Mouse (Mus musculus) hindbrain, embryonic 15.5 days (tissue): ENCODE results near the gene Sema4d. TPM values are rescaled to one million over a fixed set of nuclear protein-coding genes. Genes with fewer than 3 reads are reported as not detected.

Source experiments
- ATAC-seq: fragments of 200-750 bp; cut with Nextera tagmentation; 2 replicates; pipeline ENCODE4 v1.8.0; 2017; ENCODE audit warnings: low read depth, moderate number of reproducible peaks, moderate TSS enrichment; ENCODE audit not compliant: low FRiP score
- H3K27ac ChIP-seq: fragments of 300-500 bp; sonication (generic); replicated peaks from 2 replicates; pipeline ENCODE4 v1.5.1; 2015; ENCODE audit warnings: mild to moderate bottlenecking, inconsistent platforms
- H3K27me3 ChIP-seq: fragments of 300-500 bp; sonication (generic); 2 replicates; pipeline ENCODE4 v1.6.1; 2015; ENCODE audit warnings: control low read depth, inconsistent platforms
- H3K36me3 ChIP-seq: fragments of 300-500 bp; sonication (generic); 2 replicates; pipeline ENCODE4 v1.6.1; 2015; ENCODE audit warnings: control low read depth, inconsistent platforms
- H3K4me1 ChIP-seq: fragments of 300-500 bp; sonication (generic); replicated peaks from 2 replicates; pipeline ENCODE4 v1.6.1; 2015; ENCODE audit warnings: control low read depth, inconsistent platforms
- H3K4me2 ChIP-seq: fragments of 300-500 bp; sonication (generic); 2 replicates; pipeline ENCODE4 v1.6.1; 2015; ENCODE audit warnings: moderate library complexity, mild to moderate bottlenecking, inconsistent platforms
- H3K4me3 ChIP-seq: fragments of 300-500 bp; sonication (generic); 2 replicates; pipeline ENCODE4 v1.5.1; 2015; ENCODE audit warnings: mild to moderate bottlenecking, inconsistent platforms
- H3K9ac ChIP-seq: fragments of 300-500 bp; sonication (generic); 2 replicates; pipeline ENCODE4 v1.6.1; 2015; ENCODE audit warnings: inconsistent platforms
- H3K9me3 ChIP-seq: fragments of 300-500 bp; sonication (generic); 2 replicates; pipeline ENCODE4 v1.6.1; 2016; ENCODE audit warnings: control low read depth, inconsistent platforms
- WGBS: fragments of 180-500 bp; shearing (Covaris S2); methylation state at CpG from one replicate; pipeline ENCODE4 v1.1.7; 2015; 5-methylcytosine and 5-hydroxymethylcytosine counted together
- polyA plus RNA-seq: library from polyadenylated mRNA; unstranded; fragments of >200 nt; fragmentation: Nextera tagmentation; extraction: Ambion mirVana; gene quantifications from 2 replicates; pipeline ENCODE4 v1.2.1, GENCODE M21; 2015

The Sema4d gene
- polyA plus RNA-seq, 1 experiment from 2014 or later = 14.8 TPM

- Histone ChIP-seq H3K27ac (no peak overlapping the region), H3K9me3 (no peaks in the 10 kb centered on the region), H3K27me3 (no peaks in the 10 kb centered on the region), H3K36me3 (peaks cover 24% of the 10 kb centered on the region), H3K4me3 (no peak overlapping the region), H3K9ac (no peak overlapping the region), H3K4me2 (no peak overlapping the region), H3K4me1 (no peaks in the 10 kb centered on the region)
- WGBS = 82% methylated on average over 5 of the region's 5 CpGs
- no peak for ATAC-seq
These were observed 89.7 kb downstream of the Sema4d start for GRCm38 (mm10) chr13:51703893-51704292.

- no peak for ATAC-seq
- 90% methylated on average over 3 of the region's 3 CpGs for WGBS
- no peaks in the 10 kb centered on the region for H3K9me3 ChIP-seq
These were observed 95.2 kb downstream of the Sema4d start for GRCm38 (mm10) chr13:51698318-51698717.

GRCm38 (mm10) chr13:51697897-51698296 is 95.7 kb downstream of the Sema4d start:
- no peak overlapping the region for H3K9ac ChIP-seq
- 79% methylated on average over 4 of the region's 4 CpGs for WGBS
- no peak overlapping the region for H3K4me3 ChIP-seq
- H3K9me3 ChIP-seq = no peaks in the 10 kb centered on the region
- H3K36me3 ChIP-seq = peaks cover 20% of the 10 kb centered on the region
- no peak overlapping the region for H3K4me2 ChIP-seq
- H3K27me3 ChIP-seq = no peaks in the 10 kb centered on the region
- no peaks in the 10 kb centered on the region for H3K4me1 ChIP-seq
- no peak for ATAC-seq
- no peak overlapping the region for H3K27ac ChIP-seq

More at GRCm38 (mm10) chr13:51698318-51698717, 95.2 kb downstream of the Sema4d start:
- Histone ChIP-seq H3K4me2 (no peak overlapping the region), H3K4me3 (no peak overlapping the region), H3K4me1 (no peaks in the 10 kb centered on the region), H3K9ac (no peak overlapping the region), H3K27ac (no peak overlapping the region), H3K36me3 (peaks cover 23% of the 10 kb centered on the region), H3K27me3 (no peaks in the 10 kb centered on the region)

- WGBS = 88% methylated on average over 6 of the region's 6 CpGs
- no peaks in the 10 kb centered on the region for H3K9me3 ChIP-seq
These were observed 96.1 kb downstream of the Sema4d start for GRCm38 (mm10) chr13:51697455-51697854.

GRCm38 (mm10) chr13:51696481-51696880 is 97.1 kb downstream of the Sema4d start:
- Histone ChIP-seq H3K27me3 (no peaks in the 10 kb centered on the region), H3K9ac (no peak overlapping the region), H3K27ac (no peak overlapping the region), H3K36me3 (peaks cover 16% of the 10 kb centered on the region), H3K4me2 (no peak overlapping the region), H3K9me3 (no peaks in the 10 kb centered on the region), H3K4me3 (no peak overlapping the region), H3K4me1 (no peaks in the 10 kb centered on the region)
- ATAC-seq = no peak

More at GRCm38 (mm10) chr13:51697455-51697854, 96.1 kb downstream of the Sema4d start:
- peaks cover 18% of the 10 kb centered on the region for H3K36me3 ChIP-seq
- no peak for ATAC-seq
- H3K4me1 ChIP-seq = no peaks in the 10 kb centered on the region
- no peak overlapping the region for H3K4me3 ChIP-seq
- H3K27ac ChIP-seq = no peak overlapping the region
- H3K4me2 ChIP-seq = no peak overlapping the region
- no peaks in the 10 kb centered on the region for H3K27me3 ChIP-seq
- H3K9ac ChIP-seq = no peak overlapping the region

- no peak for ATAC-seq
- H3K4me2 ChIP-seq = no peak overlapping the region
- H3K4me3 ChIP-seq = no peak overlapping the region
- H3K27me3 ChIP-seq = no peaks in the 10 kb centered on the region
- no peaks in the 10 kb centered on the region for H3K9me3 ChIP-seq
- no peak overlapping the region for H3K9ac ChIP-seq
- peaks cover 44% of the 10 kb centered on the region for H3K36me3 ChIP-seq
- no peak overlapping the region for H3K27ac ChIP-seq
- 54% methylated on average over 3 of the region's 3 CpGs for WGBS
- no peaks in the 10 kb centered on the region for H3K4me1 ChIP-seq
These were observed 104.9 kb downstream of the Sema4d start for GRCm38 (mm10) chr13:51688688-51689087.

GRCm38 (mm10) chr13:51686966-51687365 is 106.6 kb downstream of the Sema4d start:
- no peak overlapping the region for H3K4me3 ChIP-seq
- ATAC-seq = no peak
- no peaks in the 10 kb centered on the region for H3K9me3 ChIP-seq
- no peaks in the 10 kb centered on the region for H3K4me1 ChIP-seq
- no peak overlapping the region for H3K4me2 ChIP-seq
- H3K27me3 ChIP-seq = no peaks in the 10 kb centered on the region
- H3K36me3 ChIP-seq = peaks cover 58% of the 10 kb centered on the region
- no peak overlapping the region for H3K9ac ChIP-seq
- no peak overlapping the region for H3K27ac ChIP-seq
- 97% methylated on average over 5 of the region's 5 CpGs for WGBS

- no peak overlapping the region for H3K9ac ChIP-seq
- H3K9me3 ChIP-seq = no peaks in the 10 kb centered on the region
- no peak overlapping the region for H3K27ac ChIP-seq
- whole genome bisulfite sequencing = 91% methylated on average over 7 of the region's 7 CpGs
- no peaks in the 10 kb centered on the region for H3K4me1 ChIP-seq
- peaks cover 73% of the 10 kb centered on the region for H3K36me3 ChIP-seq
- ATAC-seq = no peak
- no peak overlapping the region for H3K4me2 ChIP-seq
- no peak overlapping the region for H3K4me3 ChIP-seq
- no peaks in the 10 kb centered on the region for H3K27me3 ChIP-seq
These were observed 108.1 kb downstream of the Sema4d start for GRCm38 (mm10) chr13:51685290-51685966.

GRCm38 (mm10) chr13:51681634-51682033 is 111.9 kb downstream of the Sema4d start:
- no peak overlapping the region for H3K27ac ChIP-seq
- H3K4me2 ChIP-seq = no peak overlapping the region
- no peak for ATAC-seq
- H3K36me3 ChIP-seq = peaks cover 89% of the 10 kb centered on the region
- no peak overlapping the region for H3K9ac ChIP-seq
- H3K4me3 ChIP-seq = no peak overlapping the region
- no peaks in the 10 kb centered on the region for H3K4me1 ChIP-seq
- 91% methylated on average over 8 of the region's 8 CpGs for WGBS
- H3K9me3 ChIP-seq = no peaks in the 10 kb centered on the region
- no peaks in the 10 kb centered on the region for H3K27me3 ChIP-seq

GRCm38 (mm10) chr13:51681076-51681475 is 112.5 kb downstream of the Sema4d start:
- H3K36me3 ChIP-seq = peaks cover 91% of the 10 kb centered on the region
- H3K4me3 ChIP-seq = no peak overlapping the region
- no peak for ATAC-seq
- no peaks in the 10 kb centered on the region for H3K4me1 ChIP-seq
- H3K27me3 ChIP-seq = no peaks in the 10 kb centered on the region
- H3K9ac ChIP-seq = no peak overlapping the region
- 86% methylated on average over 5 of the region's 5 CpGs for WGBS
- H3K9me3 ChIP-seq = no peaks in the 10 kb centered on the region
- no peak overlapping the region for H3K27ac ChIP-seq
- H3K4me2 ChIP-seq = no peak overlapping the region

GRCm38 (mm10) chr13:51679332-51679731 is 114.2 kb downstream of the Sema4d start:
- H3K9ac ChIP-seq = no peak overlapping the region
- H3K36me3 ChIP-seq = peaks cover 88% of the 10 kb centered on the region
- H3K4me2 ChIP-seq = no peak overlapping the region
- no peaks in the 10 kb centered on the region for H3K4me1 ChIP-seq
- 81% methylated on average over 4 of the region's 4 CpGs for WGBS
- H3K27ac ChIP-seq = no peak overlapping the region
- no peak for ATAC-seq
- no peaks in the 10 kb centered on the region for H3K9me3 ChIP-seq
- H3K27me3 ChIP-seq = no peaks in the 10 kb centered on the region
- H3K4me3 ChIP-seq = no peak overlapping the region

- WGBS = 95% methylated on average over 6 of the region's 6 CpGs
- Histone ChIP-seq H3K4me2 (no peak overlapping the region), H3K36me3 (peaks cover 90% of the 10 kb centered on the region), H3K27me3 (no peaks in the 10 kb centered on the region), H3K4me3 (no peak overlapping the region), H3K9me3 (no peaks in the 10 kb centered on the region), H3K9ac (no peak overlapping the region), H3K27ac (no peak overlapping the region), H3K4me1 (no peaks in the 10 kb centered on the region)
- ATAC-seq = no peak
These were observed 114.9 kb downstream of the Sema4d start for GRCm38 (mm10) chr13:51678687-51679086.

- Histone ChIP-seq H3K4me3 (no peak overlapping the region), H3K4me1 (no peaks in the 10 kb centered on the region), H3K4me2 (no peak overlapping the region), H3K9ac (no peak overlapping the region), H3K36me3 (peaks cover 83% of the 10 kb centered on the region), H3K9me3 (no peaks in the 10 kb centered on the region), H3K27me3 (no peaks in the 10 kb centered on the region), H3K27ac (no peak overlapping the region)
- no peak for ATAC-seq
- 92% methylated on average over 7 of the region's 7 CpGs for WGBS
These were observed 115.8 kb downstream of the Sema4d start for GRCm38 (mm10) chr13:51677630-51678185.
